27 mouse cellular contexts compared by ENCODE assay signal in the genomic region with DNA sequence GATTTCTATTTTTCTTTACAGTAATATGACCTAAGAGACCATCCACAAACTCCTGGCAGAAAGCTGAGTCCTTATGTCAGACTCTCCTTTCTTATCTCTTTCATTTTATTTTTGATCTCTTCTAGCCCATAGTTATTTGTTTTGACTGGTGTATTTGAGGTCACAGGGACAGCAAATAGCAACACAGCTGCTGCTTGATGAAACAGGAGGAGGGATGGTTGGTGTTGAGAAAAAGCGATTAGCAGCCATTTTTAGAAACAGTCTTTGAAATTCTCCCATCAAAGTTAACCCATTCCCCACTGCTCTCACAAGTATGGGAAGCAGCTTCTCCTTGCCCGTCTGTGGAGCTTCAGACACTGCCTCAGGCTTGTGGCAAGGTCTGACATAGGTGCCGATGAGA. TPM values are rescaled to one million over a fixed set of nuclear protein-coding genes. Genes with fewer than 3 reads are reported as not detected.
DNase-seq lines count a peak whose midpoint lies in the region; ATAC-seq and TF ChIP-seq lines count a peak whose summit lies in the region.
"Had no signal": no experiment of that assay in that cellular context is flagged by ENCODE, and none has a peak within 500 bp of the region (broad histone marks: within the 10 kb centered on the region; RNA-seq: fewer than 3 reads in every experiment).

No protein-coding gene starts in this region.

- no peak overlapping the region for H3K9ac ChIP-seq in heart, embryonic 15.5 days
- no peak overlapping the region for H3K9ac ChIP-seq in heart, postnatal 0 days (replicated peaks; ENCODE audit: low read depth, low read length)
- no peak overlapping the region for H3K9ac ChIP-seq in hindbrain, embryonic 14.5 days
- H3K9ac ChIP-seq: limb, embryonic 12.5 days; liver, embryonic 15.5 days; lung, embryonic 14.5 days; neural tube, embryonic 15.5 days; stomach, embryonic 15.5 days had no signal

- H3K27ac ChIP-seq in heart, embryonic 10.5 days: peak overlapping the region; percentile 29; the same call in 1 of the 2 replicates
- peak overlapping the region; percentile 46; the same call in 1 of the 2 replicates for H3K27ac ChIP-seq in heart, embryonic 15.5 days
- peak overlapping the region; percentile 56 for H3K27ac ChIP-seq in heart, postnatal 0 days (ENCODE audit: low read depth)
- no peak overlapping the region for H3K27ac ChIP-seq in hindbrain, embryonic 14.5 days
- H3K27ac ChIP-seq: hindbrain, embryonic 10.5 days; left cerebral cortex, adult 2 months; limb, embryonic 12.5 days; liver, embryonic 15.5 days; neural tube, embryonic 15.5 days; stomach, embryonic 15.5 days had no signal

- no peak for DNase-seq in heart, embryonic 10.5 days (ENCODE audit: low spot score)
- no peak for DNase-seq in heart, postnatal 36 days
- no peak for DNase-seq in heart, adult 18-20 months
- DNase-seq in brain, adult 2 months (ENCODE audit: low read depth, low spot score): peak; percentile 51
- peak; percentile 39 for DNase-seq in heart, postnatal 0 days (ENCODE audit: low spot score)
- DNase-seq in hindbrain, embryonic 14.5 days (ENCODE audit: low spot score): no peak
- DNase-seq: adrenal gland, postnatal 25 days; cerebellum, adult 8-10 months; cerebellum, postnatal 25 days; kidney, adult 18-20 months; kidney, postnatal 10 days; lung, embryonic 14.5 days; lung, postnatal 14 days; midbrain, embryonic 14.5 days; right cerebral cortex, postnatal 25 days; thymus, postnatal 14 days had no signal

- no peak for TF ChIP-seq EP300 in heart, postnatal 0 days (IDR thresholded peaks at IDR 0.05; ENCODE audit: low read depth)

- no peaks in the 10 kb centered on the region for H3K9me3 ChIP-seq in heart, embryonic 10.5 days
- H3K9me3 ChIP-seq in heart, embryonic 15.5 days (replicated peaks): no peaks in the 10 kb centered on the region
- no peaks in the 10 kb centered on the region for H3K9me3 ChIP-seq in heart, postnatal 0 days (replicated peaks; ENCODE audit: control insufficient read depth, low read length)
- no peaks in the 10 kb centered on the region for H3K9me3 ChIP-seq in hindbrain, embryonic 14.5 days (ENCODE audit: control insufficient read depth, low read length)
- H3K9me3 ChIP-seq: hindbrain, embryonic 10.5 days; limb, embryonic 12.5 days; liver, embryonic 15.5 days; neural tube, embryonic 15.5 days; stomach, embryonic 15.5 days had no signal

- no peak overlapping the region for H3K4me2 ChIP-seq in heart, embryonic 15.5 days
- H3K4me2 ChIP-seq in heart, postnatal 0 days (ENCODE audit: low read depth, low read length): no peak overlapping the region
- no peak overlapping the region for H3K4me2 ChIP-seq in hindbrain, embryonic 14.5 days (replicated peaks)
- H3K4me2 ChIP-seq: limb, embryonic 12.5 days; liver, embryonic 15.5 days; lung, embryonic 14.5 days; neural tube, embryonic 15.5 days; stomach, embryonic 15.5 days had no signal

- WGBS in heart, embryonic 10.5 days: 29% methylated on average over 3 of the region's 3 CpGs
- WGBS in heart, embryonic 15.5 days: 35% methylated on average over 3 of the region's 3 CpGs
- WGBS in heart, postnatal 0 days: 33% methylated on average over 3 of the region's 3 CpGs
- 86% methylated on average over 3 of the region's 3 CpGs for WGBS in hindbrain, embryonic 14.5 days

- H3K27me3 ChIP-seq in heart, embryonic 10.5 days (ENCODE audit: insufficient read depth, poor library complexity, severe bottlenecking): no peaks in the 10 kb centered on the region
- no peaks in the 10 kb centered on the region for H3K27me3 ChIP-seq in heart, embryonic 15.5 days
- no peaks in the 10 kb centered on the region for H3K27me3 ChIP-seq in heart, postnatal 0 days (ENCODE audit: control insufficient read depth, insufficient read depth, low read length)
- H3K27me3 ChIP-seq in hindbrain, embryonic 14.5 days (ENCODE audit: control insufficient read depth, insufficient read depth, low read length): no peaks in the 10 kb centered on the region
- H3K27me3 ChIP-seq: limb, embryonic 12.5 days; liver, embryonic 15.5 days; neural tube, embryonic 15.5 days; stomach, embryonic 15.5 days had no signal

- ATAC-seq in heart, embryonic 15.5 days (replicated peaks; ENCODE audit: insufficient number of reproducible peaks, insufficient read depth, low FRiP score, low read depth): no peak
- peak; percentile 57; the same call in 1 of the 2 replicates for ATAC-seq in heart, postnatal 0 days (ENCODE audit: insufficient read depth, low read depth)
- ATAC-seq in hindbrain, embryonic 14.5 days (ENCODE audit: low FRiP score): no peak
- ATAC-seq: CD4-positive, CD25-positive, alpha-beta regulatory T cell, adult 4 months; forebrain, embryonic 14.5 days; hindbrain, embryonic 16.5 days had no signal

- TF ChIP-seq CTCF in heart, postnatal 0 days (IDR thresholded peaks at IDR 0.05; ENCODE audit: low read depth): no peak

- intact Hi-C loops in heart, postnatal 36 days (cut with DNase I): no loop called here

- H3K4me3 ChIP-seq in heart, embryonic 10.5 days: no peak overlapping the region
- no peak overlapping the region for H3K4me3 ChIP-seq in heart, embryonic 15.5 days
- no peak overlapping the region for H3K4me3 ChIP-seq in heart, postnatal 0 days (ENCODE audit: low read depth, low read length)
- H3K4me3 ChIP-seq in hindbrain, embryonic 14.5 days (replicated peaks; ENCODE audit: low read length): no peak overlapping the region
- H3K4me3 ChIP-seq: hindbrain, embryonic 10.5 days; left cerebral cortex, adult 2 months; limb, embryonic 12.5 days; liver, embryonic 15.5 days; neural tube, embryonic 15.5 days; stomach, embryonic 15.5 days had no signal

- peaks cover 20% of the 10 kb centered on the region for H3K4me1 ChIP-seq in heart, embryonic 10.5 days
- peaks cover 13% of the 10 kb centered on the region for H3K4me1 ChIP-seq in heart, embryonic 15.5 days (replicated peaks)
- peaks cover 19% of the 10 kb centered on the region for H3K4me1 ChIP-seq in heart, postnatal 0 days (ENCODE audit: control insufficient read depth, insufficient read depth)
- no peaks in the 10 kb centered on the region for H3K4me1 ChIP-seq in hindbrain, embryonic 14.5 days (replicated peaks; ENCODE audit: control insufficient read depth, insufficient read depth, low read length)
- H3K4me1 ChIP-seq: hindbrain, embryonic 10.5 days; limb, embryonic 12.5 days; liver, embryonic 15.5 days; neural tube, embryonic 15.5 days; stomach, embryonic 15.5 days had no signal

- no peaks in the 10 kb centered on the region for H3K36me3 ChIP-seq in heart, embryonic 10.5 days
- no peaks in the 10 kb centered on the region for H3K36me3 ChIP-seq in heart, embryonic 15.5 days
- no peaks in the 10 kb centered on the region for H3K36me3 ChIP-seq in heart, postnatal 0 days (replicated peaks; ENCODE audit: control insufficient read depth, insufficient read depth, low read length)
- no peaks in the 10 kb centered on the region for H3K36me3 ChIP-seq in hindbrain, embryonic 14.5 days (replicated peaks; ENCODE audit: control insufficient read depth, insufficient read depth)
- H3K36me3 ChIP-seq: hindbrain, embryonic 10.5 days; limb, embryonic 12.5 days; liver, embryonic 15.5 days; neural tube, embryonic 15.5 days; stomach, embryonic 15.5 days had no signal

RNA-seq across cellular contexts. Expression of a gene that starts 12.8 kb away (rescaled TPM):
- polyA plus RNA-seq in heart, embryonic 10.5 days (2016; fragmentation: Nextera tagmentation; extraction: Ambion mirVana): 1.4 and 2.3 TPM in 2 replicates
- total RNA-seq in heart, postnatal 36 days (2021): 100 to 1,000 TPM; 138 TPM
- polyA plus RNA-seq in heart, embryonic 15.5 days (2015; fragmentation: Nextera tagmentation; extraction: Ambion mirVana): 5.7 and 7.5 TPM in 2 replicates
- 100 to 1,000 TPM; 135 to 136 TPM for total RNA-seq in heart, adult 18-20 months (2021)
- 15.5 and 22.0 TPM in 2 replicates for total RNA-seq in heart, postnatal 0 days (2014; rRNA removed; ENCODE audit: low replicate concordance)
- polyA plus RNA-seq in heart, postnatal 0 days (2015; fragmentation: Nextera tagmentation; extraction: Ambion mirVana): 23.4 and 23.5 TPM in 2 replicates
- 12.2 and 14.1 TPM in 2 replicates for polyA plus RNA-seq in hindbrain, embryonic 14.5 days (2014; fragmentation: Nextera tagmentation; extraction: Ambion mirVana)
- total RNA-seq: monocyte, adult 5-6 weeks had no signal

Comparison
In these comparisons a context has a peak if more than half of its experiments do, and no peak if none do; other contexts are left out.
1. DNase-seq: peak in brain, adult 2 months (single experiment) and heart, postnatal 0 days (single experiment); none in heart, embryonic 10.5 days (single experiment), heart, postnatal 36 days (0 of 2), heart, adult 18-20 months (0 of 2) and hindbrain, embryonic 14.5 days (single experiment).